Mouse (Mus musculus): ENCODE measurements at regions not wholly inside any gene's neighbourhood (a gene's known extent, or its start where the extent isn't known, plus 50 kb on each side); places are given as distances from the start of the nearest gene placed in this dataset.

- no peak for ATAC-seq (ENCODE audit: insufficient number of reproducible peaks, low FRiP score, low TSS enrichment)
Measured at GRCm38 (mm10) chr14:102674635-102675034, 307.8 kb downstream of the Kctd12 start.

DNA sequence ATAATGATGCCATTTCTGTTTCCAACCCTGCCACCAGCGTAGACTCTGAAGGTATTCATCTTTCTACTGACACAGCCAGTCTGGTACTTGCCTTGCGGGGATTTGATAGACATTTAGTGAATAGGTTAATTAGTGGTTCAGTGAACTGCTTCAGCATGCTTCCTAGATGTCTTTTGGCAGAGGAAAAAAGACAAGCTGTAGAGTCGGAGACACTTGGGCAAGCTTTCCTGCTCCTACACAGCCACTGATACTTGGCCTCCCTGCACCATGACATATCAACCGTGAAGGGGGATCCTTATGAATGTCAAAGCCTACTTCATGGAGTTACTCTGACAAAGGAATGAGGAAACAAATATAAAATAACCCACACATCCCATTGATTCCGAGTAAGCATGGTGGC is 308.7 kb downstream of the Kctd12 start:
- ATAC-seq (ENCODE audit: insufficient number of reproducible peaks, low FRiP score, low TSS enrichment), result no peak

GRCm38 (mm10) chr14:102663240-102663639 is 319.2 kb downstream of the Kctd12 start:
- ATAC-seq (ENCODE audit: insufficient number of reproducible peaks, low FRiP score, low TSS enrichment), result no peak

- no peak for ATAC-seq (ENCODE audit: insufficient number of reproducible peaks, low FRiP score, low TSS enrichment)
Measured at GRCm38 (mm10) chr14:102660351-102660750, 322.1 kb downstream of the Kctd12 start.

DNA sequence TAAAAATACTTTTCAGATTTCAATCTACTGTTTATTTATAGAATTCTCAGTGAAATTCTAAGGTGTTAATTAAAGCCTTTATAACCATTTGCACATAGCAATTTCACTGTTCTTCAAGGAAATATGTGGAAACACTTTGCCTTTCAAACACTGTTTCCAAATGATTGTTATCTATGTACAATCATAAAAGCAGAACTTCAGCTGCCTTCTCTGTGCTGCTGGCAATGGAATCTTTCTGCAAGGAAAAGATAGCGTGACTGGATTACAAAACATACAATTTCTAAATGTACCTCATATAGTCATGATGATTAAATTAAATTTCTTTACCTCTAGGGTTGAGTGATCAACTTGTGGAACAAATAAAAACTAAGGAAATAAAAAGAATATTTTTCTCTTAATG is 326.2 kb downstream of the Kctd12 start:
- ATAC-seq (ENCODE audit: insufficient number of reproducible peaks, low FRiP score, low TSS enrichment), result no peak

DNA sequence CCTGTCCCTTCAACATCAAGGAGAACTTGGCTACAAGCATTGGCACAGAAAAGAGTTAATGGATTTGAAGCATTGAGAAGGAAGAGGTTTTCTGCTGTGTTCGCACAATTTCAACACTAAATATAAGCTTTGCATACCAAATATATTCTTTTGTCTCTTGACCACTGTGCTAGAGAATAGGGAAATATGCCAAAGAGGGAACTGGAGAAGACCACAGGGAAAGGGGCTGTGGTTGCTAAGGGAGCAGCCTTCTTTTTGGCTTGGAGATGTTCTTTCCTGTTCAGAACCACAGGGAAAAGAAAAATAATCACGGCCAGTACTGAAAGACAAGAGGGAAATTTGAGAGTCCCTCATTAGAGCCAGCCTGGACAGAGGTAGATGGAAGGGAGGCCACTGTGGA is 352.8 kb downstream of the Kctd12 start:
- ATAC-seq (ENCODE audit: insufficient number of reproducible peaks, low FRiP score, low TSS enrichment), result 0 out of 2 replicates have a peak, but pooled peaks have one; percentile 20

GRCm38 (mm10) chr14:102621546-102621945 is 360.9 kb downstream of the Kctd12 start:
- ATAC-seq (ENCODE audit: insufficient number of reproducible peaks, low FRiP score, low TSS enrichment), result no peak

DNA sequence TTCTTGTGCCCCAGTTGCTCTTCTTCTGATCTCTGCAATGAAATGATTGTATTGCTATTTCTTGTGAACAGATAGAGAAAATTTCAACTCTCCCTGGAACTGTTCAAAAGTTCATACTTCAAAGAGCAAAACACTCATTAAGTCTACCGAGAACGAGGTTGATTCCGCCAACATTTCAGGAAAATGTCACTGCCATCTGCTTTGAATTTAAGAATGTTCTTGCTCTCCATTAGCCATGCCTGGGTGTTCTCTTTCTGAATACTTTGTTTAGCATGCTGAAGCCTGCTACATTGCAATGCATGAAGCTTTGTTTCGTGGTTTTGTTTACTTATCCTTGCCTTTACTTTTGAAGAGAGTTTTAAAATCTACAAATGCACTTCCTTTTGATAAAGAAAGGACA is 363.4 kb downstream of the Kctd12 start:
- ATAC-seq (ENCODE audit: insufficient number of reproducible peaks, low FRiP score, low TSS enrichment), result no peak

- no peak for ATAC-seq (ENCODE audit: insufficient number of reproducible peaks, low FRiP score, low TSS enrichment)
Measured at GRCm38 (mm10) chr14:102615588-102616309, 366.7 kb downstream of the Kctd12 start.

GRCm38 (mm10) chr14:102606055-102606454 is 376.4 kb downstream of the Kctd12 start:
- no peak for ATAC-seq (ENCODE audit: insufficient number of reproducible peaks, low FRiP score, low TSS enrichment)

DNA sequence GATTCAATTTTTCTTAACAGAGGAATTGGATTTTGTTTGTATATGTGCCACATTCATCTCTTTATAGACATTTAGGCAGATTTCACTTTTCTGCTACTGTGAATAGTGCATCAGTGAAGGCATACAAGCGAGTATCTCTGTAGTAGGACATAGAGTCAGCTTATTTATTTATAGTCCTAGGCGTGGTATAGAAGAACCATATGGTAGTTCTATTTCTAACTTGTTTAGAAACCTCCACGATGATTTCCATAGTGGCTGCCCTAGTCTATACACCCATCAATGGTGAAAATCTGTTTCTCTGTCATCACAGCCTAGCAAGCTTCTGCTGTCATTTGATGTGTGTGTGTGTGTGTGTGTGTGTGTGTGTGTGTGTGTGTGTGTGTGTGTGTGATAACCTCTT is 387.6 kb downstream of the Kctd12 start:
- no peak for ATAC-seq (ENCODE audit: insufficient number of reproducible peaks, low FRiP score, low TSS enrichment)

- ATAC-seq (ENCODE audit: insufficient number of reproducible peaks, low FRiP score, low TSS enrichment), result no peak
Measured at GRCm38 (mm10) chr14:102553781-102554180, 428.7 kb downstream of the Kctd12 start.

GRCm38 (mm10) chr14:102552598-102552997 is 429.8 kb downstream of the Kctd12 start:
- ATAC-seq (ENCODE audit: insufficient number of reproducible peaks, low FRiP score, low TSS enrichment), result no peak

DNA sequence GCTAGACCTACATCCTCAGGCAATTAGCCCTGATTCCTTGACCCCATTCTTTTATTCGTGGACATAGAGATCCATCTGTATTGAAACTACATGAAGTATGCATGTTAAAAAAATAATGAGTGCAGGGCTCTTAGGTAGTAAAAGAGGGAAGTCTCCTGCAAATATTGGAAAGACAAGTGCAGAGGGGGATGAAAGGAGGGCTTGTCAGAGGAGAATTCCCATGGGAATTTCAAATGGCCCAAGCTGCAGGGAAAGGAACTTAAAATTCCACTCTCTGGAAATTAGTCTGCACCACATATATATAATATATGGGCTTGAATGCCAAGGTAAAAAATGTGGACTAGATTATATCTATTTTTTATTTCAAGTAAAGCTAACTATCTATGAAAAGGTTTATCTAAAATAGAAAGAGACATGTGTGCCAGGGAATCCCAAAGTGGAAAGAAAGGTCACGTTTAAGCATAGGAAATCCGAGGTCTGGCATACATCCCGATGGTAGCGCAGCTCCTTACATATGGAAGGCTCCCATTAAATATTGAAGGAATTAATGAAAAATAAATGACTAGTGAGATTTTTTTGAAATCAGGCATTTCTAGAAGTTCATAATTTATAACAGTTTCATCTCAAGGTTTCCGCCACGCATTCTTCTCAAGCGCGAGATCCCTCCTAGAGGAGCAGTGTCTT is 457.4 kb downstream of the Kctd12 start:
- ATAC-seq (ENCODE audit: insufficient number of reproducible peaks, low FRiP score, low TSS enrichment), result no peak

- no peak for ATAC-seq (ENCODE audit: insufficient number of reproducible peaks, low FRiP score, low TSS enrichment)
Measured at GRCm38 (mm10) chr14:102516765-102517164, 465.7 kb downstream of the Kctd12 start.

DNA sequence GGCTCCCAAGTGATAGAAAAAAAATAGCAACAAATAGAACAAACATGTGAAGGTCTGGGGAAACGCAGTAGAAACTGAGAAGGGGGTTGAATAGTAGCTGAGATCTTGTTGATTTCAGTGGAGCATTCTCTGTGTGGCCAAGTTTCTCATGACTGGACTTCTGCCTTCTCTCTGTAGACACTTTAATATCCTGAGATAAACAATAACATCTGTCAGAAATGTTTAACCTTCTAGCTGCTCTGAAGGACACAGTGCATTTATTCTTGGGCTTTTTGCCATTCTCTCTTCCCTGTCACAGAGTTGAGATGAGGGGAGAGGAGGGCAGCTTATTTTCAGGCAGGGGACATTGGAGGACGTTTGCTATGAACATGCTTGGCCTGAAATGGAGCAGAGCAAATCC is 467.9 kb downstream of the Kctd12 start:
- ATAC-seq (ENCODE audit: insufficient number of reproducible peaks, low FRiP score, low TSS enrichment), result no peak

DNA sequence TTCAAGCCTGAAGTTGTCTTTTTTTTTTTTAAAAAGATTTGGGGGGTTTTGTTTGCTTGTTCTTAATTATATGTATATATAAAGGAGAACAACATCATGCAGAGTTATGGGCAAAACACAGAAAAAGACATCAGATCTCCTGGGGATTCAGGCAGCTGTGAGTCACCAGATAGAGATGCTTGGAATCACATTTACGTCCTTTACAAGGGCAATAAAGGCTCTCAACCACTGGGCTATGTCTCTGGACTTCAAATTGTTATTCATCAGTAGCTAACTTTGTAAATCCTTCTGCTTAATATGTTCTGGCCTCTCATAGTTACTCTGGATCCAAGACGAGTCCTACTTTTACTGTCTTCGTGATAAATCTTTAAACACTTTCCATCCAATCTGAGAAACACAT is 469.8 kb downstream of the Kctd12 start:
- ATAC-seq (ENCODE audit: insufficient number of reproducible peaks, low FRiP score, low TSS enrichment), result no peak

- ATAC-seq (ENCODE audit: insufficient number of reproducible peaks, low FRiP score, low TSS enrichment), result no peak
Measured at GRCm38 (mm10) chr14:102511691-102512383, 470.6 kb downstream of the Kctd12 start.

DNA sequence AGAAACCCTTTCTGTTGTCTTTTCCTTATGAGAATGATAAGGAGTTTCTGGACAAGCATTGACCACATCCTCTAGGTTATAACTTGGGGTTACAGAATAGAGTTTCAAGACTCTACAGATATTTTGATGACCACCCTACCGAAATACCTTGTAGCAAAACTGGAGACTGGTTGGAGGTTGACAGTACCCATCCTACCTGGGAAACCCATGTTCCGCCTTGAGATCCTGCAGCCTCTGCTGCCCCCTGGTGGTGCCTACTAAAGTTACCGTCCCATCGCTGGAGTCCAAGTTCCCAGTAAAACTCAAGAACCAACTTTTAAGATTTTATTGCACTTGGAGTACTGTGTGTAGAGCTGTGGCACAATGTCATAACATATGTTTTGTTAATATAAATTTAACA is 472.1 kb downstream of the Kctd12 start:
- ATAC-seq (ENCODE audit: insufficient number of reproducible peaks, low FRiP score, low TSS enrichment), result no peak

- ATAC-seq (ENCODE audit: insufficient number of reproducible peaks, low FRiP score, low TSS enrichment), result no peak
Measured at GRCm38 (mm10) chr14:102505696-102506321, 476.6 kb downstream of the Kctd12 start.

DNA sequence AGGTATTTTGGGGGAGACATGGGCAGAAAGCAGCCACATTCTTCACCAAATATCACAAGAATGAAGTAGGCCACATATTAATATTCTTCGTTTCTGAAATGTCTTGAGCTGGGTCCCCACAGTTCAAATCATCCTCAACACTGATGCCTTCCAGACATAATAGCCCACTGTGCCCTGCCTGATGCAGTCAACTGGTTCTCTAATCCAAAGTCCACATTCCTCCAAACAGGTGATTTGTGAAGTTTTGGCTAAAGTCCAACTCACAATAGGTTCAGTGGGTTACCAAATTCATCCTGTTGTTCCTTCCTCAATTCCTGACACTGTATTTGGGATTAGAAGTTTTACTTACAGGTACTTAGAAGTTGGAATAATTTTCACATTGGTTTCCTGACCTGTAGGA is 485.3 kb downstream of the Kctd12 start:
- no peak for ATAC-seq (ENCODE audit: insufficient number of reproducible peaks, low FRiP score, low TSS enrichment)

Measured in cerebellum, adult (tissue).